ENCODE assay signal across 8 mouse cellular contexts in genomic region chr9:107900840-107901626, GRCm38 (mm10). TPM values are rescaled to one million over a fixed set of nuclear protein-coding genes. Genes with fewer than 3 reads are reported as not detected.
A peak's percentile ranks its signal among the peaks of the same experiment; 100 is the strongest.
DNase-seq lines count a peak whose midpoint lies in the region; ATAC-seq and TF ChIP-seq lines count a peak whose summit lies in the region.

No protein-coding gene starts in this region.

- DNase-seq in cerebellum, adult 2 months: peak; percentile 94 to 96
- DNase-seq in forebrain, postnatal 0 days: peak; percentile 89
- DNase-seq in kidney, adult 2 months: peak; percentile 77
- DNase-seq in limb, embryonic 11.5 days (ENCODE audit: low spot score): peak; percentile 90
- DNase-seq in splenic B cell, adult 2 months (ENCODE audit: low read depth, low spot score): peak; percentile 61

- ATAC-seq in erythroblast, adult 5-6 weeks (replicated peaks; ENCODE audit: low FRiP score, poor library complexity, severe bottlenecking): no peak
- peak; percentile 83 for ATAC-seq in forebrain, postnatal 0 days
- no peak for ATAC-seq in limb, embryonic 11.5 days (ENCODE audit: insufficient number of reproducible peaks, low FRiP score, low TSS enrichment, low read depth)
- peak; percentile 70 for ATAC-seq in midbrain, embryonic 13.5 days

- H3K9ac ChIP-seq in forebrain, postnatal 0 days: peak overlapping the region; percentile 44; the same call in 1 of the 2 replicates
- peak overlapping the region; percentile 59 for H3K9ac ChIP-seq in limb, embryonic 11.5 days (ENCODE audit: low read length)
- peak overlapping the region; percentile 71 for H3K9ac ChIP-seq in midbrain, embryonic 13.5 days (replicated peaks)

- H3K9me3 ChIP-seq in erythroblast, embryonic 14.5 days (ENCODE audit: control insufficient read depth, low read length): no peaks in the 10 kb centered on the region
- no peaks in the 10 kb centered on the region for H3K9me3 ChIP-seq in forebrain, postnatal 0 days (ENCODE audit: low read length)
- H3K9me3 ChIP-seq in limb, embryonic 11.5 days (ENCODE audit: control insufficient read depth, low read length): no peaks in the 10 kb centered on the region
- no peaks in the 10 kb centered on the region for H3K9me3 ChIP-seq in midbrain, embryonic 13.5 days

- peak; percentile 84 for TF ChIP-seq CTCF in cerebellum, adult 2 months (IDR thresholded peaks at IDR 0.05; ENCODE audit: borderline replicate concordance, insufficient read depth, low read depth, low read length)
- TF ChIP-seq CTCF in forebrain, postnatal 0 days (IDR thresholded peaks at IDR 0.05; ENCODE audit: low read depth): peak; percentile 91
- TF ChIP-seq CTCF in kidney, adult 2 months (conservative IDR thresholded peaks at IDR 0.05; ENCODE audit: insufficient read depth, insufficient read length, low read depth, low read length): no peak; the same call in 1 of the 2 replicates

- peak; percentile 44; the same call in 1 of the 2 replicates for TF ChIP-seq POLR2A in cerebellum, adult 2 months (IDR thresholded peaks at IDR 0.05; ENCODE audit: borderline replicate concordance, insufficient read depth, low read length)
- no peak for TF ChIP-seq POLR2A in kidney, adult 2 months (IDR thresholded peaks at IDR 0.05; ENCODE audit: low read depth, low read length)

- peaks cover 29% of the 10 kb centered on the region for H3K36me3 ChIP-seq in erythroblast, embryonic 14.5 days (ENCODE audit: control insufficient read depth)
- peaks cover 19% of the 10 kb centered on the region for H3K36me3 ChIP-seq in forebrain, postnatal 0 days (ENCODE audit: insufficient read depth)
- 0 out of 2 replicates have a peak, but pooled peaks cover 1% of the 10 kb centered on the region for H3K36me3 ChIP-seq in kidney, adult 2 months (ENCODE audit: control insufficient read depth, insufficient read depth, low read length)
- H3K36me3 ChIP-seq in limb, embryonic 11.5 days (ENCODE audit: control insufficient read depth, insufficient read depth, low read length): no peaks in the 10 kb centered on the region; the same call in 1 of the 2 replicates
- H3K36me3 ChIP-seq in midbrain, embryonic 13.5 days: peaks cover 46% of the 10 kb centered on the region
- H3K36me3 ChIP-seq in splenic B cell, adult 2 months (ENCODE audit: control insufficient read depth, insufficient read depth, low read length, poor library complexity, severe bottlenecking): no peaks in the 10 kb centered on the region

- 0 out of 2 replicates have a peak overlapping the region, but pooled peaks have one; percentile 3 for H3K27ac ChIP-seq in cerebellum, adult 2 months (ENCODE audit: insufficient read depth, low read length)
- H3K27ac ChIP-seq in forebrain, postnatal 0 days (ENCODE audit: low read depth, low read length): peak overlapping the region; percentile 35; the same call in 1 of the 2 replicates
- H3K27ac ChIP-seq in kidney, adult 2 months (ENCODE audit: insufficient read depth, low read depth, low read length): no peak overlapping the region
- no peak overlapping the region for H3K27ac ChIP-seq in limb, embryonic 11.5 days (replicated peaks; ENCODE audit: low read depth, low read length)
- H3K27ac ChIP-seq in midbrain, embryonic 13.5 days: 0 out of 2 replicates have a peak overlapping the region, but pooled peaks have one; percentile 25

- peaks cover 29% of the 10 kb centered on the region for H3K4me1 ChIP-seq in erythroblast, embryonic 14.5 days (ENCODE audit: control insufficient read depth)
- peaks cover 9% of the 10 kb centered on the region; the same call in 1 of the 2 replicates for H3K4me1 ChIP-seq in cerebellum, adult 2 months (ENCODE audit: control insufficient read depth, insufficient read depth, low read length)
- no peaks in the 10 kb centered on the region for H3K4me1 ChIP-seq in forebrain, postnatal 0 days (ENCODE audit: insufficient read depth)
- no peaks in the 10 kb centered on the region; the same call in 1 of the 2 replicates for H3K4me1 ChIP-seq in kidney, adult 2 months (ENCODE audit: control insufficient read depth, insufficient read depth, low read length)
- H3K4me1 ChIP-seq in limb, embryonic 11.5 days (ENCODE audit: control insufficient read depth, insufficient read depth, low read length): peaks cover 9% of the 10 kb centered on the region
- peaks cover 15% of the 10 kb centered on the region for H3K4me1 ChIP-seq in midbrain, embryonic 13.5 days (replicated peaks)

- peak overlapping the region; percentile 33 for H3K4me3 ChIP-seq in erythroblast, embryonic 14.5 days (replicated peaks)
- H3K4me3 ChIP-seq in cerebellum, adult 2 months (replicated peaks; ENCODE audit: insufficient read depth, low read depth, low read length): peak overlapping the region; percentile 53
- peak overlapping the region; percentile 34 for H3K4me3 ChIP-seq in forebrain, postnatal 0 days (ENCODE audit: low read depth, low read length)
- H3K4me3 ChIP-seq in kidney, adult 2 months (ENCODE audit: insufficient read depth, low read depth, low read length): no peak overlapping the region
- peak overlapping the region; percentile 31 for H3K4me3 ChIP-seq in limb, embryonic 11.5 days (ENCODE audit: low read depth, low read length)
- H3K4me3 ChIP-seq in midbrain, embryonic 13.5 days (replicated peaks): peak overlapping the region; percentile 35

- peak overlapping the region; percentile 66 for H3K4me2 ChIP-seq in forebrain, postnatal 0 days (ENCODE audit: low read depth)
- peak overlapping the region; percentile 83 for H3K4me2 ChIP-seq in limb, embryonic 11.5 days (ENCODE audit: low read depth, severe bottlenecking)
- peak overlapping the region; percentile 65 for H3K4me2 ChIP-seq in midbrain, embryonic 13.5 days (replicated peaks)

- peaks cover 6% of the 10 kb centered on the region; the same call in 1 of the 2 replicates for H3K27me3 ChIP-seq in erythroblast, embryonic 14.5 days (ENCODE audit: control insufficient read depth)
- H3K27me3 ChIP-seq in cerebellum, adult 2 months (ENCODE audit: control insufficient read depth, insufficient read depth, low read length): no peaks in the 10 kb centered on the region
- no peaks in the 10 kb centered on the region for H3K27me3 ChIP-seq in forebrain, postnatal 0 days (ENCODE audit: insufficient read depth, low read length)
- no peaks in the 10 kb centered on the region for H3K27me3 ChIP-seq in kidney, adult 2 months (replicated peaks; ENCODE audit: control insufficient read depth, insufficient read depth, low read length)
- H3K27me3 ChIP-seq in limb, embryonic 11.5 days (ENCODE audit: control insufficient read depth, insufficient read depth, low read length): peaks cover 14% of the 10 kb centered on the region; the same call in 1 of the 2 replicates
- H3K27me3 ChIP-seq in midbrain, embryonic 13.5 days: peaks cover 45% of the 10 kb centered on the region
- no peaks in the 10 kb centered on the region for H3K27me3 ChIP-seq in splenic B cell, adult 2 months (ENCODE audit: control insufficient read depth, insufficient read depth, low read length, poor library complexity, severe bottlenecking)

- WGBS in cerebellum, adult 2 months: 5% methylated on average over 44 of the region's 44 CpGs
- WGBS in forebrain, postnatal 0 days: 4% methylated on average over 44 of the region's 44 CpGs
- 47% methylated on average over 44 of the region's 44 CpGs for WGBS in kidney, adult 2 months
- WGBS in limb, embryonic 11.5 days: 4% methylated on average over 44 of the region's 44 CpGs
- WGBS in midbrain, embryonic 13.5 days: 2% methylated on average over 44 of the region's 44 CpGs

RNA-seq across cellular contexts. Expression of gene Mst1r, which starts 5.6 kb away (rescaled TPM):
- polyA plus RNA-seq in erythroblast, embryonic 14.5 days (2012): 0.01 and 0.02 TPM in 2 replicates
- total RNA-seq in erythroblast, adult 5-6 weeks (2015; ENCODE audit: low replicate concordance): not detected in 2 replicates
- total RNA-seq in erythroblast, adult 5-6 weeks (2017; ENCODE audit: low replicate concordance): 0.43 TPM in 1 of 2 replicates, not detected in the other
- 0.71 and 1.0 TPM in 2 replicates for polyA plus RNA-seq in cerebellum, adult 2 months (2012; rRNA removed)
- 0.86 and 1.0 TPM in 2 replicates for total RNA-seq in forebrain, postnatal 0 days (2014; rRNA removed)
- polyA plus RNA-seq in forebrain, postnatal 0 days (2015; fragmentation: Nextera tagmentation; extraction: Ambion mirVana): 0.48 and 1.0 TPM in 2 replicates
- polyA plus RNA-seq in kidney, adult 2 months (2012; rRNA removed): 1.2 and 2.8 TPM in 2 replicates
- 0.35 and 0.36 TPM in 2 replicates for polyA plus RNA-seq in limb, embryonic 11.5 days (2014; fragmentation: Nextera tagmentation; extraction: Ambion mirVana)
- 1.2 and 2.3 TPM in 2 replicates for polyA plus RNA-seq in midbrain, embryonic 13.5 days (2015; fragmentation: Nextera tagmentation; extraction: Ambion mirVana)

RNA-seq across cellular contexts. Expression of gene Mon1a, which starts 13.1 kb away (rescaled TPM):
- polyA plus RNA-seq in erythroblast, embryonic 14.5 days (2012): 0.77 and 0.89 TPM in 2 replicates
- total RNA-seq in erythroblast, adult 5-6 weeks (2015; ENCODE audit: low replicate concordance): 2.5 and 4.4 TPM in 2 replicates
- 2.0 and 2.7 TPM in 2 replicates for total RNA-seq in erythroblast, adult 5-6 weeks (2017; ENCODE audit: low replicate concordance)
- polyA plus RNA-seq in cerebellum, adult 2 months (2012; rRNA removed): 32.4 and 34.4 TPM in 2 replicates
- total RNA-seq in forebrain, postnatal 0 days (2014; rRNA removed): 18.9 and 22.2 TPM in 2 replicates
- polyA plus RNA-seq in forebrain, postnatal 0 days (2015; fragmentation: Nextera tagmentation; extraction: Ambion mirVana): 17.4 and 18.1 TPM in 2 replicates
- polyA plus RNA-seq in kidney, adult 2 months (2012; rRNA removed): 34.9 and 42.5 TPM in 2 replicates
- 12.4 and 12.6 TPM in 2 replicates for polyA plus RNA-seq in limb, embryonic 11.5 days (2014; fragmentation: Nextera tagmentation; extraction: Ambion mirVana)
- 21.5 and 23.8 TPM in 2 replicates for polyA plus RNA-seq in midbrain, embryonic 13.5 days (2015; fragmentation: Nextera tagmentation; extraction: Ambion mirVana)

RNA-seq across cellular contexts. Expression of gene Actl11, which starts 27.2 kb away (rescaled TPM):
- polyA plus RNA-seq in erythroblast, embryonic 14.5 days (2012): not detected in 2 replicates
- total RNA-seq in erythroblast, adult 5-6 weeks (2015; ENCODE audit: low replicate concordance): not detected in 2 replicates
- not detected in 2 replicates for total RNA-seq in erythroblast, adult 5-6 weeks (2017; ENCODE audit: low replicate concordance)
- polyA plus RNA-seq in cerebellum, adult 2 months (2012; rRNA removed): not detected in 2 replicates
- total RNA-seq in forebrain, postnatal 0 days (2014; rRNA removed): not detected in 2 replicates
- not detected in 2 replicates for polyA plus RNA-seq in forebrain, postnatal 0 days (2015; fragmentation: Nextera tagmentation; extraction: Ambion mirVana)
- polyA plus RNA-seq in kidney, adult 2 months (2012; rRNA removed): 0.05 and 0.11 TPM in 2 replicates
- not detected in 2 replicates for polyA plus RNA-seq in limb, embryonic 11.5 days (2014; fragmentation: Nextera tagmentation; extraction: Ambion mirVana)
- not detected in 2 replicates for polyA plus RNA-seq in midbrain, embryonic 13.5 days (2015; fragmentation: Nextera tagmentation; extraction: Ambion mirVana)

RNA-seq across cellular contexts. Expression of gene Rbm6, which starts 28.0 kb away (rescaled TPM):
- 2.5 and 2.9 TPM in 2 replicates for polyA plus RNA-seq in erythroblast, embryonic 14.5 days (2012)
- total RNA-seq in erythroblast, adult 5-6 weeks (2015; ENCODE audit: low replicate concordance): 29.5 and 31.3 TPM in 2 replicates
- total RNA-seq in erythroblast, adult 5-6 weeks (2017; ENCODE audit: low replicate concordance): 60.6 and 79.6 TPM in 2 replicates
- polyA plus RNA-seq in cerebellum, adult 2 months (2012; rRNA removed): 64.5 and 66.4 TPM in 2 replicates
- total RNA-seq in forebrain, postnatal 0 days (2014; rRNA removed): 77.8 and 78.3 TPM in 2 replicates
- 41.4 and 59.5 TPM in 2 replicates for polyA plus RNA-seq in forebrain, postnatal 0 days (2015; fragmentation: Nextera tagmentation; extraction: Ambion mirVana)
- polyA plus RNA-seq in kidney, adult 2 months (2012; rRNA removed): 13.0 and 14.2 TPM in 2 replicates
- polyA plus RNA-seq in limb, embryonic 11.5 days (2014; fragmentation: Nextera tagmentation; extraction: Ambion mirVana): 91.1 and 103 TPM in 2 replicates
- 126 and 132 TPM in 2 replicates for polyA plus RNA-seq in midbrain, embryonic 13.5 days (2015; fragmentation: Nextera tagmentation; extraction: Ambion mirVana)

RNA-seq across cellular contexts. Expression of gene Camkv, which starts 34.4 kb away (rescaled TPM):
- polyA plus RNA-seq in erythroblast, embryonic 14.5 days (2012): 0.01 TPM in 1 of 2 replicates, not detected in the other
- total RNA-seq in erythroblast, adult 5-6 weeks (2015; ENCODE audit: low replicate concordance): not detected in 2 replicates
- not detected in 2 replicates for total RNA-seq in erythroblast, adult 5-6 weeks (2017; ENCODE audit: low replicate concordance)
- polyA plus RNA-seq in cerebellum, adult 2 months (2012; rRNA removed): 20.2 and 25.1 TPM in 2 replicates
- 228 and 329 TPM in 2 replicates for total RNA-seq in forebrain, postnatal 0 days (2014; rRNA removed)
- 194 and 197 TPM in 2 replicates for polyA plus RNA-seq in forebrain, postnatal 0 days (2015; fragmentation: Nextera tagmentation; extraction: Ambion mirVana)
- not detected in 2 replicates for polyA plus RNA-seq in kidney, adult 2 months (2012; rRNA removed)
- polyA plus RNA-seq in limb, embryonic 11.5 days (2014; fragmentation: Nextera tagmentation; extraction: Ambion mirVana): 4.4 and 4.6 TPM in 2 replicates
- 18.9 and 19.9 TPM in 2 replicates for polyA plus RNA-seq in midbrain, embryonic 13.5 days (2015; fragmentation: Nextera tagmentation; extraction: Ambion mirVana)

Comparison
In these comparisons a context has a peak if more than half of its experiments do, and no peak if none do; other contexts are left out.
1. ATAC-seq: peak in forebrain, postnatal 0 days (single experiment) and midbrain, embryonic 13.5 days (single experiment); none in erythroblast, adult 5-6 weeks (single experiment) and limb, embryonic 11.5 days (single experiment).
2. H3K27ac ChIP-seq: peak in cerebellum, adult 2 months (single experiment), forebrain, postnatal 0 days (single experiment) and midbrain, embryonic 13.5 days (single experiment); none in kidney, adult 2 months (single experiment) and limb, embryonic 11.5 days (single experiment).
3. Peak in every context shown above with its lines, with median percentiles within 50 percentile points of each other: DNase-seq, H3K4me2 ChIP-seq and H3K9ac ChIP-seq.